Mouse (Mus musculus): ENCODE data around the gene Washc4.

DNA sequence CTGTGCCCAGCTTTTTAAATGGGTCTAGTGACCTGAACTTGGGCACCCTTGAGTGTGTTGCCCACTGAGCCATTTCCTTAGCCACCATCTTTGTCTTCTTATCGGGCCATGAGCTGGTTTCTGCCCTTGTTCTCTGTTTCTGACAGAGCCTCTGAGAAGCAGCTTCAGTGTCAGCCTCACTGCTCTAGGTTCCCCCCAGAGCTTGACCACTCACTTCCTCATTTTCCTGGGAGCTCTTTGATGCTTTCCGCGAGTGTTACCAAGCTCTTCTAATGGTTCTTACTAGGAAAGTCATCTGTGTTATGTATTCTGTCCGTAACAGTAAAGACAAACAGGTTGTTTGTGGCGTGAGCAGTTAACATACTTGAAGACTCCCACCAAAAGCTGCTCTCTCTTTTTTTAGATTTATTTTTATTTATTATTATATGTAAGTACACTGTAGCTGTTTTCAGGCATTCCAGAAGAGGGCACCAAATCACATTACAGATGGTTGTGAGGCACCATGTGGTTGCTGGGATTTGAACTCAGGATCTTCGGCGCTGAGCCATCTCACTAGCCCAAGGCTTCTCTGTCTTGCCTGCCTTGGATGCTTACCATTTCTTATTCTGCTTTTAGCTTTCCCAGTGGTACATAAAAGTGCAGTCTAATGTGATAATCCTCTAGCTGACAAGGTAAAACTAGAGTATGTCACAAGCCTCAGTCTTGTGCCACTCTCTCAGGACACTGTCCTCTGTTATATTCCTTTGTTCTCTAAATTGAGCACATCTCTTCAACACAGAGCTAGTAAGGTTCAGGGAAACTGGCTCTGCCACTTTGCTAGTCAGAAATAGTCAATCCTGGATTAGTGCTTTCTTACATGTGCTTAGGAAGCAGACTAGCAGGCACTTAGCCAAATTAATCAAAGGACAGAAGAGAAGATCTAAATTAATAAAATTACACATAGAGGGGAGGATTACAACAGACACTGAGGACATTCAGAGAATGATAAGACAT lies 22.2 kb downstream of the Washc4 start:
- TF ChIP-seq POLR2A (IDR thresholded peaks at IDR 0.05; ENCODE audit: control insufficient read depth, extremely low read depth, insufficient read depth, low read length, poor library complexity): no peak
- TF ChIP-seq CTCF (IDR thresholded peaks at IDR 0.05; ENCODE audit: borderline replicate concordance, control insufficient read depth, extremely low read depth, insufficient read depth, low read length, poor library complexity): no peak

Data from thymus, adult 2 months (tissue).